ENCODE assay signal across 10 mouse cellular contexts in genomic region chrX:7728922-7729265, GRCm38 (mm10). TPM values are rescaled to one million over a fixed set of nuclear protein-coding genes. Genes with fewer than 3 reads are reported as not detected.
A peak's percentile ranks its signal among the peaks of the same experiment; 100 is the strongest.
DNase-seq lines count a peak whose midpoint lies in the region; ATAC-seq lines count a peak whose summit lies in the region.
"Had no signal": no experiment of that assay in that cellular context is flagged by ENCODE, and none has a peak within 500 bp of the region (broad histone marks: within the 10 kb centered on the region; RNA-seq: fewer than 3 reads in every experiment).

No protein-coding gene starts in this region.

- no peaks in the 10 kb centered on the region; the same call in 1 of the 2 replicates for H3K36me3 ChIP-seq in heart, embryonic 15.5 days
- no peaks in the 10 kb centered on the region for H3K36me3 ChIP-seq in hindbrain, embryonic 11.5 days (ENCODE audit: control insufficient read depth, insufficient read depth, low read length)
- H3K36me3 ChIP-seq in midbrain, embryonic 12.5 days: peaks cover 16% of the 10 kb centered on the region; the same call in 1 of the 2 replicates

- no peaks in the 10 kb centered on the region for H3K9me3 ChIP-seq in heart, embryonic 15.5 days (replicated peaks)
- H3K9me3 ChIP-seq in hindbrain, embryonic 11.5 days (ENCODE audit: control insufficient read depth, low read length): no peaks in the 10 kb centered on the region
- H3K9me3 ChIP-seq in midbrain, embryonic 12.5 days: no peaks in the 10 kb centered on the region

- H3K27me3 ChIP-seq in heart, embryonic 15.5 days: no peaks in the 10 kb centered on the region
- no peaks in the 10 kb centered on the region for H3K27me3 ChIP-seq in hindbrain, embryonic 11.5 days (ENCODE audit: control insufficient read depth, insufficient read depth, low read length)
- no peaks in the 10 kb centered on the region for H3K27me3 ChIP-seq in midbrain, embryonic 12.5 days

- H3K4me3 ChIP-seq in heart, embryonic 15.5 days: peak overlapping the region; percentile 57
- H3K4me3 ChIP-seq in hindbrain, embryonic 11.5 days (ENCODE audit: low read depth, low read length): peak overlapping the region; percentile 41
- peak overlapping the region; percentile 49 for H3K4me3 ChIP-seq in midbrain, embryonic 12.5 days

- 19% methylated on average over 4 of the region's 4 CpGs for WGBS in heart, embryonic 15.5 days
- 38% methylated on average over 4 of the region's 4 CpGs for WGBS in hindbrain, embryonic 11.5 days
- 38% methylated on average over 4 of the region's 4 CpGs for WGBS in midbrain, embryonic 12.5 days

- H3K9ac ChIP-seq in heart, embryonic 15.5 days: peak overlapping the region; percentile 48; the same call in 1 of the 2 replicates
- H3K9ac ChIP-seq in hindbrain, embryonic 11.5 days (ENCODE audit: low read depth, low read length): peak overlapping the region; percentile 40
- H3K9ac ChIP-seq in midbrain, embryonic 12.5 days (replicated peaks): peak overlapping the region; percentile 61

- H3K4me2 ChIP-seq in heart, embryonic 15.5 days: peak overlapping the region; percentile 64
- H3K4me2 ChIP-seq in hindbrain, embryonic 11.5 days (replicated peaks; ENCODE audit: low read depth, low read length): peak overlapping the region; percentile 44
- peak overlapping the region; percentile 58 for H3K4me2 ChIP-seq in midbrain, embryonic 12.5 days (replicated peaks)

- no peak overlapping the region for H3K27ac ChIP-seq in heart, embryonic 15.5 days
- no peak overlapping the region for H3K27ac ChIP-seq in hindbrain, embryonic 11.5 days (ENCODE audit: low read depth, low read length)
- peak overlapping the region; percentile 60; the same call in 1 of the 2 replicates for H3K27ac ChIP-seq in midbrain, embryonic 12.5 days (replicated peaks)

- intact Hi-C loops in heart, postnatal 10 days (cut with DNase I): no loop called here
- intact Hi-C loops in gastrocnemius, postnatal 36 days (cut with DNase I): no loop called here

- peaks cover 4% of the 10 kb centered on the region; the same call in 1 of the 2 replicates for H3K4me1 ChIP-seq in heart, embryonic 15.5 days (replicated peaks)
- no peaks in the 10 kb centered on the region for H3K4me1 ChIP-seq in hindbrain, embryonic 11.5 days (replicated peaks; ENCODE audit: control insufficient read depth, insufficient read depth, low read length)
- 0 out of 2 replicates have a peak, but pooled peaks cover 9% of the 10 kb centered on the region for H3K4me1 ChIP-seq in midbrain, embryonic 12.5 days

- no peak for ATAC-seq in heart, embryonic 15.5 days (replicated peaks; ENCODE audit: insufficient number of reproducible peaks, insufficient read depth, low FRiP score, low read depth)
- ATAC-seq in hindbrain, embryonic 11.5 days (ENCODE audit: low FRiP score): no peak; the same call in 1 of the 2 replicates
- ATAC-seq in midbrain, embryonic 12.5 days (ENCODE audit: low FRiP score, low read depth): no peak; the same call in none of the 2 replicates

- no peak for DNase-seq in heart, postnatal 10 days
- DNase-seq in R1 (ENCODE audit: low read depth, low spot score): peak; percentile 43
- DNase-seq in hindbrain, embryonic 11.5 days (ENCODE audit: low spot score): peak; percentile 19
- no peak for DNase-seq in spleen, postnatal 14 days (ENCODE audit: low spot score in 2 of 2)
- no peak for DNase-seq in urinary bladder, postnatal 25 days (ENCODE audit: low spot score)
- DNase-seq in gastrocnemius, postnatal 36 days: no peak

RNA-seq across cellular contexts. Expression of gene Praf2, which starts 0.7 kb away (rescaled TPM):
- 30.5 and 39.4 TPM in 2 replicates for polyA plus RNA-seq in heart, embryonic 15.5 days (2015; fragmentation: Nextera tagmentation; extraction: Ambion mirVana)
- total RNA-seq in heart, postnatal 10 days (2021): 10 to 100 TPM in 1 of 2 experiments, 1 to 10 TPM in 1; 9.4 to 10.6 TPM
- 98.3 and 108 TPM in 2 replicates for polyA plus RNA-seq in hindbrain, embryonic 11.5 days (2014; fragmentation: Nextera tagmentation; extraction: Ambion mirVana)
- 88.8 and 89.2 TPM in 2 replicates for polyA plus RNA-seq in midbrain, embryonic 12.5 days (2016; fragmentation: Nextera tagmentation; extraction: Ambion mirVana)
- 1 to 10 TPM; 3.8 to 4.9 TPM for total RNA-seq in gastrocnemius, postnatal 36 days (2021)

RNA-seq across cellular contexts. Expression of gene Gm45208, which starts 6.8 kb away (rescaled TPM):
- 1.2 TPM in 1 of 2 replicates, not detected in the other for polyA plus RNA-seq in heart, embryonic 15.5 days (2015; fragmentation: Nextera tagmentation; extraction: Ambion mirVana)
- total RNA-seq in heart, postnatal 10 days (2021): not detected
- not detected in 2 replicates for polyA plus RNA-seq in hindbrain, embryonic 11.5 days (2014; fragmentation: Nextera tagmentation; extraction: Ambion mirVana)
- not detected in 2 replicates for polyA plus RNA-seq in midbrain, embryonic 12.5 days (2016; fragmentation: Nextera tagmentation; extraction: Ambion mirVana)
- not detected for total RNA-seq in gastrocnemius, postnatal 36 days (2021)
- polyA plus RNA-seq: Patski had no signal

RNA-seq across cellular contexts. Expression of gene Wdr45, which starts 14.8 kb away (rescaled TPM):
- polyA plus RNA-seq in heart, embryonic 15.5 days (2015; fragmentation: Nextera tagmentation; extraction: Ambion mirVana): 25.4 and 33.7 TPM in 2 replicates
- 10 to 100 TPM; 31.0 to 33.4 TPM for total RNA-seq in heart, postnatal 10 days (2021)
- polyA plus RNA-seq in hindbrain, embryonic 11.5 days (2014; fragmentation: Nextera tagmentation; extraction: Ambion mirVana): 16.1 and 18.7 TPM in 2 replicates
- polyA plus RNA-seq in midbrain, embryonic 12.5 days (2016; fragmentation: Nextera tagmentation; extraction: Ambion mirVana): 26.4 and 27.0 TPM in 2 replicates
- total RNA-seq in gastrocnemius, postnatal 36 days (2021): 10 to 100 TPM; 27.2 to 32.0 TPM

RNA-seq across cellular contexts. Expression of gene Ccdc120, which starts 21.8 kb away (rescaled TPM):
- 4.1 and 8.7 TPM in 2 replicates for polyA plus RNA-seq in heart, embryonic 15.5 days (2015; fragmentation: Nextera tagmentation; extraction: Ambion mirVana)
- total RNA-seq in heart, postnatal 10 days (2021): 1 to 10 TPM; 1.4 to 1.7 TPM
- polyA plus RNA-seq in hindbrain, embryonic 11.5 days (2014; fragmentation: Nextera tagmentation; extraction: Ambion mirVana): 19.9 and 21.5 TPM in 2 replicates
- polyA plus RNA-seq in midbrain, embryonic 12.5 days (2016; fragmentation: Nextera tagmentation; extraction: Ambion mirVana): 27.5 and 34.1 TPM in 2 replicates
- 1 to 10 TPM in 1 of 2 experiments, under 1 TPM in 1; 0.81 to 1.2 TPM for total RNA-seq in gastrocnemius, postnatal 36 days (2021)
- total RNA-seq: neutrophil, adult 5-6 weeks had no signal

RNA-seq across cellular contexts. Expression of gene Gpkow, which starts 32.0 kb away (rescaled TPM):
- 27.0 and 28.2 TPM in 2 replicates for polyA plus RNA-seq in heart, embryonic 15.5 days (2015; fragmentation: Nextera tagmentation; extraction: Ambion mirVana)
- 10 to 100 TPM; 24.8 to 26.8 TPM for total RNA-seq in heart, postnatal 10 days (2021)
- 35.6 and 47.7 TPM in 2 replicates for polyA plus RNA-seq in hindbrain, embryonic 11.5 days (2014; fragmentation: Nextera tagmentation; extraction: Ambion mirVana)
- polyA plus RNA-seq in midbrain, embryonic 12.5 days (2016; fragmentation: Nextera tagmentation; extraction: Ambion mirVana): 43.6 and 45.7 TPM in 2 replicates
- 10 to 100 TPM; 11.2 to 12.9 TPM for total RNA-seq in gastrocnemius, postnatal 36 days (2021)

Comparison
In these comparisons a context has a peak if more than half of its experiments do, and no peak if none do; other contexts are left out.
1. DNase-seq: peak in R1 (single experiment) and hindbrain, embryonic 11.5 days (single experiment); none in heart, postnatal 10 days (0 of 2), spleen, postnatal 14 days (0 of 2), urinary bladder, postnatal 25 days (single experiment) and gastrocnemius, postnatal 36 days (0 of 2).
2. Peak in every context shown above with its lines, with median percentiles within 50 percentile points of each other: H3K4me2 ChIP-seq, H3K4me3 ChIP-seq and H3K9ac ChIP-seq.